Mouse (Mus musculus) G1E-ER4 (cell line): ENCODE results near the gene Chst3. TPM values are rescaled to one million over a fixed set of nuclear protein-coding genes. Genes with fewer than 3 reads are reported as not detected.

Experiments used
- GATA1 ChIP-seq: IDR thresholded peaks from one replicate; pipeline ENCODE4 v1.8.0; 2012; ENCODE audit warnings: low read length, inconsistent platforms
- polyA plus RNA-seq: library from polyadenylated mRNA; stranded (reverse); fragments of >175 nt; gene quantifications from 2 replicates; pipeline ENCODE4 v1.2.3, GENCODE M21; 2012

Gene Chst3
- polyA plus RNA-seq, 1 experiment = not detected

DNA sequence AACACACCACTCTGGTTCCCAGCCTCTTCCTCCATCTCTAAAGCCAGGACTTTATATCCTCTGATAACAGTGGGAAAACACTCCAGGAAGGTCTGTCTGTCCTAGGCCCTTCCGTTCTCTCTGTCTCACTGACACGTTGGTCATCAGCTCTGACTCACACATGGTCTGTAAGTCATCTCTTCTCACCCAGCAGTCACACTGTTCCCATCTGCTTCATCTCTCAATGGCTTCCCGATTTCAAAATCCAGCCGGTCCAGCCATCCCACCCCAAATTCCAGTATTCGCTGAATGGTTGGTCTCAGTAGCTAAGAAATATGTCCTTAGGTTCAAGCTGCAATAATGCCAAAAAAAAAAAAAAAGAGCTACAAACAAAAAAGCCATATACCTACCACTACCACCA, 24.9 kb upstream of the Chst3 start:
- no peak for TF ChIP-seq GATA1

DNA sequence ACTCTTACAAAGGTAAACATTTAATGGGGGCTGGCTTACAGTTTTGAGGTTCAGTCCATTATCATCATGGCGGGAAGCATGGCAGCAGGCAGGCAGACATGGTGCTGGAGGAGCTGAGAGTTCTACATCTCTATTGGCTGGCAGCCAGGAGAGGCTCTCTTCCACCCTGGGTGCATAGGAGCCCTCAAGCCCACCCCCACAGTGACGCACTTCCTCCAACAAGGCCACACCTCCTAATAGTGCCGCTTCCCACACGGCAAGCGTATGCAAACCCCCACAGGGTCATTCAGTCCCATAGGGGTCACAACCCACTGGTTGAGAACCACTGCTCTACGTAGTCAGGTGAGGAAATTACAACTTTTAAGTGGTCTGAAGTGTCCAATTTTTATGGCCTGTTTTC, 21.4 kb upstream of the Chst3 start:
- no peak for TF ChIP-seq GATA1

DNA sequence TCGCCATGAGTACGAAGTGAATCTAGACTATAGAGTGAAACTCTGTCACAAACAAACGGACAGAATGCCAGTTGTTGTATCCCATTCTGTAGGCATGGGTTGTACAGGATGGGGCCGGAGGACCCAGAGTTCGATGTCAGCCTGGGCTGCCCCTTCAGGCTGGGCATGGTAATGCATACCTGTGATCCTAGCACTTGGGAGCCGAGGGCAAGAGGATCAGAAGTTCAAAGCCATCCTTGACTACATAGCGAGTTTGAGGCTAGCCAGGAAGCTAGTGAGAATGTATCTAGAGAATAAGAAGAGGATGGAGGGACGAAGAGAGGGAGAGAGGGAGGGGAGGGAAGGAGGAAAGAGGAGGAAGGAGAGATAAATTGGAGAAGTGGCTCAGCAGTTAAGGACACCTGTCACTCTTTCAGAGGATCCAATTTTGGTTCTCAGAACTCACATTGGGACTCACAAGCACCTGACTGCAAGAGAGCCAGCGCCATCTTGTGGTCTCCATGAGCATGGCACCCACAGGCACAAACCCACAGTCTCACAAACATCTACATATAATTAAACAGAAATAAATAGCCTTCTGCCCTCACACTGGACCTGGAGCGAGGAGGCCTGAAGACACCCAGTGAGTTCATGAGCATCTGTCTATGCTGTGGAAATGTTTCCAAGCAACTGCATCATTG, 18.6 kb upstream of the Chst3 start:
- TF ChIP-seq GATA1 = no peak

DNA sequence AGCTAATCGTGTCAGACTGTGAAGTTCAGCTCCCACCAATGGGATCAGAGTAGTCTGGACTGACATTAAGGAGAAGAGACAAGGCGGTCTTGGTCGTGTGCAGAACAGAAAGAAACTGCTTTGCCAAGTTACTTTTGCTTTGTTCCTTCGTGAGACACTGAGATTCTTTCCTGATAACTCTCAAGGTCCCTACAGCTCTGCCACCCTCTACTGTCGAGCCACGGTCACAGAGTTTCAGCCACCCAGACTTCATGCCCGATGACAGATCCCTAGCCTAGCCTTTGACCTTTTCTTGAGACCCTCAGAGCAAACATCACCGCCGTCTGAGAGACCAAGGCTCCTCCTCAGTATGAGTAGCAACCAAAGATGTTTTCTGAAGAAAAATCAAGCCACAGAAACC, 14.9 kb upstream of the Chst3 start:
- no peak for TF ChIP-seq GATA1

DNA sequence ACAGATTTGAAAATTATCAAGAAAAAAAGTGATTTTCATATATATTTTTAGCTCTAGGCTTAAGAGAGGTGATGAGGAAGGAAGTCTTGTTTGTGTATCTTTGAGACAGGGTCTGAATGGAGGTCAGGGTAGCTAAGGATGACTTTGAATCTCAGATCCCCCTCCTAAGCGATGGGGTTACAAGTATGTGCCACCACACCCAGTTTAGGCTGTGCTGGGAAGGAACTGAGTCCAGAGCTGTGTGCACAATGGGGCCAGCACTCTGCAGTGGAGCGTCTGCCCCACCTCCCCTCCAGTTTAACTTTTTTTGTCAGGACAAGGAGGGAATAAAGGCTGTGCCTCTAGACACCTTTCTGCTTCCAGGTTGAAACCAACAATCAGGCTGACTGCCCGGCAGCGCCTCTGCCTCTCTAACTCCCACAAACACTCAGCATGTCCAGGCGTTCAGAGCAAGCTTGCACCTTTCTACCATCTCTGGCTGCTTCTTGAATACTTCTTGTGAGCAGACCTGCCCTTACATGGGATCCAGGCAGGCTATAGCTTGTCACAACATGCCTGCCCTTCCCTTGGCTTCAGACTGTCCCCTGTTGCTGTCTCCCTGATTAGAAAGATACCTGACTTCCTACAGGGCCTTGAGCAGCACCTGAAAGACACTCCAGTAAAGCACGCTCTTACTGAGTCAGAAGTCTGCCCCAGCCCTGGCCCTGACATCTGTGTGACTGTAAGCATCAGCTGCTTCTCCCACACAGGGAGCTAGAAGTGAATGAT, 11.4 kb upstream of the Chst3 start:
- no peak for TF ChIP-seq GATA1

DNA sequence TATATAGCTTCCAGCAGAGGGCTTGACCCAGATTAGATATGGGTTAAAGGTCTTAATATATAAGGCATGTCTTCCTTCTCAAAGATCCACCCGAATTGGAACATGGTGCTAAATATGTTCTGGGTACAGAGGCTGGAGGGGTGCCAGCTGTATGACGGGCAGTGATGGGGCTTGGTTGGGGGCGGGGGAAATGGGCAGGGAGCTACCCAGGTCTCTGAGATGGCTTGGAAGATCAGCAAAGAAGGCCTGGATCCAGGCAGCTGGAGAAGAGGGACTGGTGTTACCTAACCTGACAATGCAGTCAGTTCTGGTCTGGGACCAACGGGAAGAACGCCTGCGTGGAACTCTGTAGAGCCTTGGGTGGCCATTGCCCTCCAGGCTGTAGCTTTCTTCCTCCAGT, 10.1 kb upstream of the Chst3 start:
- TF ChIP-seq GATA1 = no peak

DNA sequence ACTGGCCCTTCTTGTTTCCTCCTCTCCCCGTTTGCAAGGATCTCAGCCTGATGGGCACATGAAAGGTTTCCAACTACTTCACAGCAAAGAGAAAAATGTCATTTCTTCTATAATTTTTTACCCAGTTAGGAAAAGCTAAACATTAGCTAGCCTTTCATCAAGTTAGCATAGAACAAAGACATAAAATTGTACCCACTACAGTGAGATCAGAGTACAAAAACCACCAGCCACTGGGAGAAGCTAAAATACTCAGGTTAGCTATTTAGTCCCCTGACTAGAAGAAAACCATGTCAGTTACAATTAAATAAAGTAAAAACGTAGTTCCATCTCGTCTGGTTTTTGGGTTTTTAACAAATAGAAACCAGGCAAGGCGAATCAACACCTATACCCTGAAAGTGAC, 8.6 kb upstream of the Chst3 start:
- TF ChIP-seq GATA1 = no peak

DNA sequence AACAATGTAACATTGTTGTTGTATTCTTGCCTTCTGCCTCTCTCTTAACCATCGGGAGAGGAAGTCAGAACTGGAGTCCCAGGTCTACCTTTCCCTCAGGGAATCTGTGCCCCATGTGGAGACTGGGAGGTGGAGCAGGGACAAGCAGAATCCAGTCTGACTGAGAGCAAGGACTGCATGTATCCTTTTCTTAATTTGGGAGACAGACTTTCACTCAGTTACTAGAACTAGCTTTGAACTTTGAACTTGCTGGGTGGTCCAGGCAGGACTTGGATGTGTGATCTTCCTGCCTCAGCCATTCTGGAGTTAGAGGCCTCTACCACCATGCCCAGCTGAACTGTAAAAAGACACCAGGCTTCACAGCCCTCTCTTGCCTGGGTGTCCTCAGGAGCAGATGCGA, 5.5 kb upstream of the Chst3 start:
- no peak for TF ChIP-seq GATA1

DNA sequence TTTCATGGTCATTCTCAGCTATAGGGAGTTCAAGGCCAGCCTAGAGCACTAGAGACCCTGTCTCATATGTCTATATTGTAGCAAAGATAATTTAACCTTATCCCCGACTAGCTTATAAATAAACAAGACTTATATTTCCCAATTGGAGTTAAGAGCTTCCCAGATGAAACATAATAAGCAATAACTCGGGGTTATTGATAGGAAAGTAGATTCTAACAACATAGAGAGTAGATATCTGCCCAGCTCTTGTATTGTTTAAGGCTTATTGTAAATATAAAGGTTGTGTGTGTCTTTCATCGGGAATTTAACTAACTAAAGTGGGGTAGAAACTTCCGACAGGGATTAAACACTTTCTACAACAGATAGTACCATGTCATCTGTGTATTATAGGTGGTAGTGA, 1.5 kb upstream of the Chst3 start:
- TF ChIP-seq GATA1 = no peak

DNA sequence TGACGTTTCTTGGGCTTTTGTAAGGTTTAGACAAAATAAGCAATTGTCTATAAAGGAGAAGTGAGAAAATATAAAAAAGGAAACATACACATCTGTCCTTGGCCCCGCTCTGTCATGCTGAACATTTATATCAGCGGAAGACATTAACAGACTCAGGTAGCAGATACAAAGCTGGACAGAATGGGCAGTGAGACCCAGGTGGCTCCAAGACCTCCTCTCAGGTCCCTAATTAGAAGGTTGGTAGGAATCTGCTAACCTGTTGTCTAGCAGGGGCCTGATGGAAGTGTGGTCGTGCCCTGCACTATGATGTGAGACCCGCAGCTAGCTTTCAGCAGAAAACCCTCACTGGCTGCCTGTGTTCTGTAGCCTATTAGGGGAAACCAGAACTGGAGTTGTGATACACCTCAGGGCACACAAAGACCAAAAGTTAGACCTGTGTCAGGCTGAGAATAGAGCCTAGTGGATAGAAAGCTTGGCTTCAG, 1.0 kb upstream of the Chst3 start:
- TF ChIP-seq GATA1 = no peak

DNA sequence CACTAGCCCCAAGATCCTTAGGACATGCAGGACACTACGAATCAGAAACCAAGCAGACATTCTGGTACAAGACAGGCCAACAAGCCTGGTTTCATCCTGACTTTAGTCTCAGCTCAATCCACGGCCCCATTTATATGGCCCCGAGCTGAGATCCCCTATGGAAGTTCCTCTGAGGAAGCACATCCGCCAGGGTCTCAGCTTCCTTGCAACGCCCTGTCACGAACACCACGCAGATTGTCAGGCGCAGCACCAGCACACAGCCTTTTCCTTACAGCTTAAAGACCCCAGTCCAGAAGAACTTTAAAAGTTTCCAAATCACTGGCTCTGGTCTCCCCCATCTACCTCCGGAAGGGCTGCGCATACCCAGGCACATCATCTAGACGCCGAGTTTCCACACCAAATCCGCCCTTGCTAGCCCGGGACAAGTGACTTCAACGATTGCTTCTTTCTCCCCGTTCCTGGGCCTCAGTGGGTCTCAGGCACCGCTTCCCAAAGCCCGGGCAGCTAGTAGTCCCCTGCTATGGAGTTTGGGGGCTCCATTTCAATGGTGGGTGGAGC, 948 bp downstream of the Chst3 start:
- TF ChIP-seq GATA1 = no peak

DNA sequence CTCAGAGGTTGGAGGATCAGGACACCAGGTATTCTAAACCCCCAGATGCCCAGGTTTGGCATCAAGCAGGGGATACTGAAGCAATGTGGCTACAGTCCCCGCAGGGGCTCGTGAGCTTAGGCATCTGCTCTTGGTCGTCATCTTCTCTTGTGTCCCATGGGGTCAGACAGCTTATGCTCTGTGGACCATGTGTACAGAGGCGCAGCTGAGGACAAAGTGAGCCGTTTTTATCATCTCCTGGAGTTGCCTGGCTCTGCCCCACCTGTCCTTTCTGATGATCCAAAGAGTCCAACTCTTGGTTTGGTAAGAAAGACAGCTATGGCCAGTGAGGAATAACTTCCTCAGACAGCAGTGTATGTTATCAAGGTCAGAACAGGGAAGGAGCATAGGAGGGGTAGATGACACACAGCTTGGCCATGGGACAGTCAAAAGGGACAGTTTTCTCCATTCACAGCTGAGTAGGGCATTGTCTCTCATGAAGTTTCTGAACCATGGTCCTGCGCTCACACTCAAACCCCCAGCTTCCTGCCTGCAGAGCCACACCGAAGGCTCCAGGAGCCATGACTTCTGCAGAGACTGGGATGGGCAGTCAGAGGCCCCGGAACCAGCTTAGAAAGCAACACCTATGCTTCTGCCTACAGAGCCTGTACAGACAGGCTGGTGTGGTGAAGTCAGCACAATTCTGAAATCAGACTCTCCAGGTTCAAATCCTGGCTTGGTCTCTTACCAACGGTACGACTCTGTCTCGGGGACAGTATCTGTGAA, 2.5 kb downstream of the Chst3 start:
- no peak for TF ChIP-seq GATA1

DNA sequence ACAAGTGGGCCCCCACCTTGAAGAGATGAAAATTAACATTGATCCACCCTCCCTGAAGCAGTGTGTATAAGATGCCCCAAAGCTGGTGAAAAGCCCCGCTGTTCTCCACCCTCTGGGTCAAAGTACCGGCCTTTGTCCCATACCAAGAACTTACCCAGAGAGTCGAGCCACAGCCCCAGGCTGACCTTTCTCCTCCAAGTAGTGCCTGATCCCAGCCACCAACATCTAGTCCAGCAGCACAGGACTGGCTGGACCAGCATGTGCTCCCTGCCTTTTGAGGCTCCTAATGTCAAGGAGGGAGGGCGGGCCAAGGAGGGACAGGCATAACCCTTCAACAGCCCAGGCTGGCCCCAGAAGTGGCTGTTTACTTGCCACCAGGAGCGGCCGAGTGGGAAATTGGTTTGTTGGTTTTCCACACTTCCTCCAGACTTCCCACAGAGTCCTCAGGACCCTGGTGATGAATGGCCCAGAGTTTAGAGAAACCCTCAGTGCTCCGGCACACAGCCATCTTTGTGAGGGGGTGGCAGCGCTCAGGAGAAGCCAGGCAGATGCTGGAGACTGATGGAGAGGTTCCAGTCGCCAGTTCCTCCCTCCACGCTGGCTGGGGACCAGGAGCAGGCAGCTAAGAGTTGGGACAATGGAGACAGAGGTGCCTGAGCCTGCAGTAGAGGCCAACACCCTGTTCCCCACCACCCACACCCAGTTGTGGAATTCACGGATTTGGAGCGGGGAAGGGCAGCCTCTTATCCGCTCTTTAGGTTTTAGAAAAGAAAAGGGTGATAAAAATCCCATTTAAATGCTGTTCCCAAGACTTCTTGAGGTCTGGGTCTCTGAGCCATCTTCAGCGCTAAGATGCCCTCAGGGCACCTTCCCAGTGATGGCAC, 3.7 kb downstream of the Chst3 start:
- TF ChIP-seq GATA1 = no peak

DNA sequence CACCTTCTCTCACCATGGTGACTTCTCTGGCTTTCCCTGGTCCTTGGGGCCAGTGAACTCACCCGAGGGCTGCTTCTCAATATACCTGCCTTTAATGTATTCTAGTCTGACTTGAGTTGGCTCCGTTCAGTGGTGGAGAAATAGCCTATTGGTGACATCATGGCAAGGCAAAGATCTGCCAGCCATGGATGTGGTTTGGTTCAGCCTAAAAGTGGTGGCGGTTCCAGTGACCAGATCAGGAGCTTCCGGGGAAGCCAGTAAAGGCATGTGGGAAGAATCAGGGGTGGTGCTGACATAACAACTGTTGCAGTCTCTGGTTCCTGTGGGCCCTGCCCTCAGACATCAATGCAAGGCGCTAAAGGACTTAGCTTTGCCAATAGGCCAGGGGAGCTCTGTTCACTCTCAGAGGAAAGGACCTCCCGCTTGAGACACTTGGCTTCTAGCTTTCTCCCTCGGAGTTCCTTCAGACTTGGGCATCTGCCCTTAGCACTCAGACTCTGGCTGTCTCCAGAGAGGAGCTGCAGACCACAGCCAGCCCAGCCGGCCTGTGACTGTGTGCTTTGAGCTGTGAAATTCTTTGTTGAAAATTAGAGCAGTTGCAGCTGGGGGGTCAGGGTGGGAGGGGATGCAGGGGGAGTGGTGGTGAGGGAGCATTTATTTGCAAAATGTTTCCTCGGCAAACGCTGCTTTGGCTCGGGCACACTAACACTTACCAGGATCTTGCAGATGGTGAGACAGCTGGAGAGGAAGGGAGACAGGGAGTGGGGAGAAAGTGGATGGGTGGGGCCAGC, 6.3 kb downstream of the Chst3 start:
- no peak for TF ChIP-seq GATA1
